Mouse (Mus musculus): Measurements from ENCODE around the gene Med12l. TPM values are rescaled to one million over a fixed set of nuclear protein-coding genes. Genes with fewer than 3 reads are reported as not detected.
A peak's percentile ranks its signal among the peaks of the same experiment; 100 is the strongest.

The Med12l gene
- polyA plus RNA-seq, 1 experiment = 0.71 TPM

DNA sequence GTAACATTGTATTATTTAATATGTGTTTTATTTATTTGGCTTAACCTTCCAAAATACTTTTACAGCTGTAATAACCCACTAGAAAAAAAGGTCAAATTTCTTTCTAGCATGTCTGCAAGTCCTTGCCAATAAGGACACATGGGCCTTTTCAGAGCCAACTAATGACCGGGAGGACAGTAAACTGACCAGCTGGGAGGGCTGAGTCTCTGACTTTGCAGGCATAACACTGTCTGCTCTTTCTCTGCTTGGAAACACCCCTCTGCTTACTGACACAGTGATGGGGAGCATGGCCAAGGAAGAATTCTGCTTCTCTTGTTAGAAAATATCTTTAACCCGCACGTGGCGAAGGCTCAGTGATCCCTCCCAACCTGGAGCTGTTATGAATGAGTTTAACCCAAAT, 337.4 kb downstream of the Med12l start:
- TF ChIP-seq POLR2A (IDR thresholded peaks at IDR 0.05; ENCODE audit: borderline replicate concordance, extremely low read depth, low read depth, low read length) (no peak), CTCF (IDR thresholded peaks at IDR 0.05; ENCODE audit: insufficient read depth, low read length) (no peak)
- H3K4me3 ChIP-seq (replicated peaks; ENCODE audit: extremely low read depth, low read depth, low read length) = peak overlapping the region; percentile 85
- WGBS = 55% methylated on average over 4 of the region's 4 CpGs
- no peak for DNase-seq
- peaks cover 2% of the 10 kb centered on the region; the same call in 1 of the 2 replicates for H3K4me1 ChIP-seq (ENCODE audit: control insufficient read depth, insufficient read depth, low read length)

DNA sequence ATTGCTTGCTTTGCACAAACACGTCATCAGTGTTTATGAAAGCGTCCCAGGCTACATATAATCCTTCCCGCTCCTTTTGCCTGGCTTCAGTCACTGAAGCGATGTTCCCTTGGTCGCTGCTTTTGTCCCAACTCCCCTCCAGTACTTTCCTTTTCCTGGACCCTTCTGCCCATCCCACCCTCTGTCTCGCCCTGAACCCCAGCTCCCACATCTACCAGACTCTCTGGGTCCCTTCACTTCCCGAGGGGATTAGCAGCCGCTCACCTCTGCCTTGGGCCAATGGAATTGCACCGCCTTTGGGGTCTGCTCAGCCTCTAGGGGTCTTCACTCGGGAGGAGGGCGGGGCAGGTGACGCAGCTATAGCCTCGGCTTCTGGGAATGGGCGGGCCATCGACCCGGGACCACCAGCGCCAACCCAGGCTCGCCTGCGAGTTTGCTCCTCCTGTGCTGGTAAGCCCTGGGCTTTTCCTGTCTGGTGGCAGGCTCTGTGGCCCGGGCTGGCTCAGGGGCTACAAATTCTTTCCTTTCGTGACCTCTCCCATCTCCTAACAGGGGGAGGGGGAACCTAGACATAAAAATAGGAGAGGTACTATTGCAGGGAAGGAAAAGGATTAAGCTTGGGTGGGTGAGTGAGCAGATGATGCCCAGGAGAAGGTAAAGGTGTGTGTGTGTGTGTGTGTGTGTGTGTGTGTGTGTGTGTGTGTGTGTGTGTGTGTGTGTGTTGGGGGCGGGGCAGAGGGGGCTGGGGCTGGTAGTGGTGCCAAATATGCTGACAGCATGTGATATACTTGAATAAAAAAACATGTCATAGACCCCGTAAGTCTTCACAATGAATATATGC, 338.7 kb downstream of the Med12l start, which contains the start of gene Igsf10:
TSS of gene Igsf10 (minus strand) at position 330 of the 841 bp plus-strand sequence.
- peak; percentile 14 for DNase-seq
- Histone ChIP-seq H3K4me3 (replicated peaks; ENCODE audit: extremely low read depth, low read depth, low read length) (peak within 1 kb of the TSS; percentile 85), H3K4me1 (ENCODE audit: control insufficient read depth, insufficient read depth, low read length) (peaks cover 2% of the 10 kb centered on the region; the same call in 1 of the 2 replicates)
- TF ChIP-seq CTCF (IDR thresholded peaks at IDR 0.05; ENCODE audit: insufficient read depth, low read length) = no peak
- TF ChIP-seq POLR2A (IDR thresholded peaks at IDR 0.05; ENCODE audit: borderline replicate concordance, extremely low read depth, low read depth, low read length) = no peak
- WGBS = 4% methylated on average over 23 of the region's 23 CpGs

DNA sequence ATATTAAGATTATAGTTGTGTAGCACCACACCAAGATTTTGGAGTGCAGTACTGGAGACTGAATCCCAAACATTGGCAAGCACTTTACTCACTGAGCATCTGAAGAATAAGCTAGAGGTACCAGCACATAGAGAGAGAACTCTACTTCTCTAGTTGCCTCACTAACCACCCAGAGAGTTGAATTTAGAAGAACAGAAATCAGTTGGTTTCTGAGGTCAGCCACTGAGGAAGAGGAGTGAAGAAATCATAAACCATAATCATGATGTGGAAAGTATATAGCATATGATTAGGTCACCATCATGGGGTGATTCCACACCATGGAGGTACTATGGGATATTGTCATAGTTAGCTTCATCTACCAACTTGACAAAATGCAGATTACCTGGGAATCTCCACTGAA, 346.1 kb downstream of the Med12l start:
- no peak overlapping the region for H3K4me3 ChIP-seq (replicated peaks; ENCODE audit: extremely low read depth, low read depth, low read length)
- TF ChIP-seq POLR2A (IDR thresholded peaks at IDR 0.05; ENCODE audit: borderline replicate concordance, extremely low read depth, low read depth, low read length) = no peak
- no peak for TF ChIP-seq CTCF (IDR thresholded peaks at IDR 0.05; ENCODE audit: insufficient read depth, low read length)
- no peaks in the 10 kb centered on the region for H3K4me1 ChIP-seq (ENCODE audit: control insufficient read depth, insufficient read depth, low read length)
- no peak for DNase-seq

DNA sequence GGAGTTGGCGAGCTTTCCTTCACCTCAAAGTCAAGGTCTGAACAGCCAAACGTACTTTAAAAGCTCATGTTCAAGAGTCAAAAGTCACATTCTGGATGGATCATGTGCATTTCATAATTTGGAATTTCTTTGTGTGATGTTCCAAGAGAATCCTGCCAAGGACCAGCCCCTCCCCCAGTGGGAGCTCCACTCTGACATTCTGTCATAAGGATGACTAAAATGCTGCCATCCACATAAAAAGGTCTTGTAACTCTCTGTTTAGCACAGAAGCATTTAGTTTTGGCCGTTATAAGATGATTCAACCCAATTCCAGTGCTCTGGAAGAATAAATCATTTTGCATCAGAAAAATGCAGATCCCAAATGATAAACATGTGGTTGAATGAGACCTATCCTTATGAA, 348.5 kb downstream of the Med12l start:
- TF ChIP-seq CTCF (IDR thresholded peaks at IDR 0.05; ENCODE audit: insufficient read depth, low read length) = no peak
- no peak for TF ChIP-seq POLR2A (IDR thresholded peaks at IDR 0.05; ENCODE audit: borderline replicate concordance, extremely low read depth, low read depth, low read length)
- Histone ChIP-seq H3K4me3 (replicated peaks; ENCODE audit: extremely low read depth, low read depth, low read length) (no peak overlapping the region), H3K4me1 (ENCODE audit: control insufficient read depth, insufficient read depth, low read length) (no peaks in the 10 kb centered on the region)
- WGBS = 76% methylated on average over 3 of the region's 3 CpGs
- no peak for DNase-seq

DNA sequence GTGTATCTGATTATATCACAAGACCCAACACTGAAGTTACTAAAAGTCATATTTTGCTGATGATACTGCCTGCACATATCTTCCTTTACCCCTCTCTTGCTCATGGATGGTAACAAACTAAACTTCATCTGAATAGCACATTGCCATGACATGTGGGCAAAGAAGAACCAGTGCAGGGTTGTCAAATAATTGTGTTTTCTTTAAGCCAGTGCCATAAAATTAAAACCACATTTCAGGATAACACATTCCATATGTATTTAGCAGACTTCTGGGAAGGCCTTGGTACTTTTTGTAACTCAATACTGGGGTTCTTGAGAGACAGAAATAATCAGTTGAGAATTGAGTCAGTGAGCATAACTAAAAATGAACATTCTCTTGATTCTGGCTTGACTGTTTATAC, 354.5 kb downstream of the Med12l start:
- TF ChIP-seq POLR2A (IDR thresholded peaks at IDR 0.05; ENCODE audit: borderline replicate concordance, extremely low read depth, low read depth, low read length) = no peak
- no peak for TF ChIP-seq CTCF (IDR thresholded peaks at IDR 0.05; ENCODE audit: insufficient read depth, low read length)
- no peaks in the 10 kb centered on the region for H3K4me1 ChIP-seq (ENCODE audit: control insufficient read depth, insufficient read depth, low read length)
- no peak for DNase-seq
- H3K4me3 ChIP-seq (replicated peaks; ENCODE audit: extremely low read depth, low read depth, low read length) = no peak overlapping the region

DNA sequence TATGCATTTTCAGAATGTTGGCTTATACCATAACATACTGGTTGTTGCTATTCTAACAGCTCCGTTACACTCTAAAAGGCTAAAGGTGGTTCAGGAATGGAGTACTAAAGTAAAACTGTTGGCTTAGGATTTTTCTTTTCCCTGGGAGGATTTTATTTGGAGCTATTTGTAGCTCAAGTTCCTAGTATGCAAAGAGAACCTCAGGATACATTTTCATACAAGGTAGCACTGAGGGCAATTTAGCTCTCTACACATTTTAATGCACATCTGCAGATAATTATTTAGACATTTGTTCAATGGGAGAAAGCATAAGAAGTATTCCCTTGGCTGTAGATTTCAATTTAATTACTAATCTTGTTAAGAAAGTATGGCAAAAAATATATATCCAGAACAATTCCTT, 356.3 kb downstream of the Med12l start:
- no peak for TF ChIP-seq CTCF (IDR thresholded peaks at IDR 0.05; ENCODE audit: insufficient read depth, low read length)
- TF ChIP-seq POLR2A (IDR thresholded peaks at IDR 0.05; ENCODE audit: borderline replicate concordance, extremely low read depth, low read depth, low read length) = no peak
- DNase-seq = no peak
- WGBS = 94% methylated on average over 1 of the region's 1 CpGs
- Histone ChIP-seq H3K4me1 (ENCODE audit: control insufficient read depth, insufficient read depth, low read length) (no peaks in the 10 kb centered on the region), H3K4me3 (replicated peaks; ENCODE audit: extremely low read depth, low read depth, low read length) (no peak overlapping the region)

Other genes with a start within 250 kb of the Med12l start
- not detected in 2 replicates for gene Mindy4b-ps, start 183.5 kb upstream of the Med12l start, polyA plus RNA-seq (2012; rRNA removed)
- gene Clrn1, start 120.5 kb upstream of the Med12l start, polyA plus RNA-seq (2012; rRNA removed) = not detected in 2 replicates
- 0.86 and 0.90 TPM in 2 replicates for gene Gpr171, start 96.0 kb downstream of the Med12l start, polyA plus RNA-seq (2012; rRNA removed)
- gene P2ry14, start 147.8 kb downstream of the Med12l start, polyA plus RNA-seq (2012; rRNA removed) = 4.6 and 8.0 TPM in 2 replicates
- gene Gpr87, start 189.3 kb downstream of the Med12l start, polyA plus RNA-seq (2012; rRNA removed) = 5.2 TPM in 1 of 2 replicates, not detected in the other
- gene P2ry13, start 205.1 kb downstream of the Med12l start, polyA plus RNA-seq (2012; rRNA removed) = 3.0 TPM in 2 replicates

Measured in lung, adult 2 months (tissue).